Mouse (Mus musculus) brain, embryonic 14.5 days (tissue): ENCODE measurements at regions not wholly inside any gene's neighbourhood (a gene's known extent, or its start where the extent isn't known, plus 50 kb on each side); places are given as distances from the start of the nearest gene placed in this dataset.

ENCODE experiments used
- DNase-seq: peaks from one replicate; pipeline ENCODE4 v3.0.0-alpha.2; 2011; ENCODE audit warnings: low read depth
- CTCF ChIP-seq: fragments of 200-500 bp; IDR thresholded peaks from 2 replicates; pipeline ENCODE4 v1.5.1; 2012; ENCODE audit warnings: inconsistent platforms, mild to moderate bottlenecking, moderate library complexity, borderline replicate concordance; ENCODE audit not compliant: insufficient read depth, insufficient read length; ENCODE audit errors: extremely low read depth
- POLR2A ChIP-seq: fragments of 200-500 bp; IDR thresholded peaks from 2 replicates; pipeline ENCODE4 v1.6.1; 2012; ENCODE audit warnings: mild to moderate bottlenecking, inconsistent platforms, borderline replicate concordance; ENCODE audit not compliant: poor library complexity, insufficient read depth, insufficient read length, severe bottlenecking; ENCODE audit errors: extremely low read depth

DNA sequence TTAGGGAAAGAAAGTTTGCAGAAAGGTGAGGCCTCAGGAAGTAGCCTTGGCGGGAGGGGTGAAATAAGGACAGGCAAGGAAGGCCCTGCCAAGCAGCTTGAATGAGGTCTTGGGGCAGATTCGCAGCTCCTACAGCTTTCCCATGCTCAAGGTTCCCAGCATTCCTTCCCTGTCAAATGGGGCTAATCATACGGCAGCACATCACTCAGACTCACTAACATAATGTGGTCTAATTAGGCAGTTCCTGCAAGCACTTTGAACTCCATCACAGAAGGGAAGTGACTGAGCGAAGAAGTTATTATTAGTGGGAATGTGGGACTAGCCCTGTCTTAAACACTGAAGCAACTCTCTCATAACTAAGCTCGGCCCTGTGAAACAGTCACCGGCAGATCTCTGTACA, 87.1 kb upstream of the Gm10260 start:
- no peak for DNase-seq
- no peak for TF ChIP-seq CTCF
- TF ChIP-seq POLR2A, result no peak

DNA sequence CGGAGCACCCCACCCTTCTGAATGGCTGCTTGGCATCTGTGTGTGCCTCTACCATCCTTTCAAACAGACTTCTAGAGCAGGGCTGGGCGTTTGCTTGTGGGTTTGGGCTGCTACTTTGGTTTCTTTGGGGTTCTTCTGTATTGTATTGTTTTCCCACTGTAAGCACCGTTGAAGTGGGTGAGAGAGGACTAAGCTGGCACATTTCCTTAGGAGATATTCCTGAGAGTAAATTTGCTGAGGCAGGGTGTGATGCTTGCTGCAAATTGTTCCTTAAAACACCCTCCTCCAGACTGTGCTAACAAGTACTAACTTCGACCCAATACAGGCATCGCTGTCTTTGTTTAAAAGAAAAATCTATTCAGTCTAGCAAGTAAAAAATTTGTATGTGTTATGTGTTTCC, 84.7 kb upstream of the Gm10260 start:
- DNase-seq, result no peak
- TF ChIP-seq POLR2A (no peak), CTCF (no peak)

DNA sequence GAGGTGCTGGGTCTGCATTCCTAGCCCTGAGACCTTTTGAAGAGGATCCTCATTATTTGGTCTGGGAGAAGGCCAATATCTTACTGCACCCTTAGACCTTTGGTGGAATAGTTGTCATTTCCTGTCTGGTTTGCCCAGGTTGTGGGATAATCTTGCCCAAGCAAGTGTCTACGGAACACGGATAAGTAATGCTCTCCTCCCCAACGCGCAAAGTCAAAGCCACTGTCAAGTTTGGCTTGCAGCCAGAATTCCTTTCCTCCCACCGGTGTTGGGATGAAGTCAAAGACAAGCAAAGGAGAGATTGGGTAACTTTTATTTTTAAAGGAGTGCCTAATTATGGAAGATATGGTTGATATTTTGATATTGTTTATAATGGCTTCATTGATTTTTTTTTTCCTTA, 82.4 kb upstream of the Gm10260 start:
- DNase-seq, result no peak
- TF ChIP-seq POLR2A (no peak), CTCF (no peak)

DNA sequence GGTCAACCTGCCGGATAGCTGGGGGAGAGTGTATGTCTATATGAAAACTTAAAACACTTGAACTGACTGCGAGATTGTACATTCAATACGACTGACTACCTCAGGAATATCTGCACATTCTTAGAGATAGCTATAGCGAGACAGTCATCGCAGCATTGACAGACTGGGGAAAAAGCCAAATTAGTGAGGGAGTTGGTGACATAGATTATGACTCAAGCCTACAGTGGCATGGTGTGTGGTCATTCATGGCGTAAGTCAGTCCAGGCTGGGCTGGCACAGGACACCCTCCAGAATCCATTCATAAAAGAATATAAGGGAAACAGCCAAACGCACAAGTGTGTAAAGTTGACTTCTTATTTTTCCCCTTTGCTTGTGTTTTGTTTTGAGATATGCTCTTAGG, 81.1 kb upstream of the Gm10260 start:
- TF ChIP-seq CTCF, result no peak
- TF ChIP-seq POLR2A, result no peak
- no peak for DNase-seq

DNA sequence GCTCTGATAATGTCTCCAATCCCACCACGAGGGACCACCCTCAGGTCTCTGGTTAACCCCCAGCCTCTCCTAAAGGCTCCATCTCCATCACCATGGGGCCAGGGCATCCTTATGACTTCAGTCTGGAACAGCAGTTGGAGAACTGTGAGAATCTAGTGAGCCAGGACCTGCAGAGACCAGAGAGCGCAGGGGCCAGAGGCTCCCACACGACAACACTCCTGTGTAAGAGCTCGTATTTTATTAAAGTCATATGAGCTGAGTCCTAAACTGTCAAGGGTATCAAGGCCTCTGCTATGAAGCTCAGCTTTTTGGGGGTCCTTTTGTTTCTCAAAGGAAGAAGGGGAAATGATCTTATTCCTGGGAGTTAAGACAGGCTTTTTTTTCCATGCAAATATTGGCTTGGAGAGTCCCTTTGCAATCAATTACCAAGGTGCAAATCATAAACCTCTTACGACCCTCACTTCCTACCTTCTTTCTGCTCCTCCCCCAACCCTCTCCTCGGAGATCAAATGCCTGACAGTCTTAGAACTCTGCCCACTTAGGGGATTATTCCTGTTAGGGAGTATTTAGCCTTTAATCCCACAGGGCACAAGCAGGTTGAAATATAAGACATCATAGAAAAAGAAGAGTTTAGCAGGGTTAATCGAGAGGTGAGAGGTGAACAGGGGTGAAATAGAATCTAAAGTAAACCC, 79.3 kb upstream of the Gm10260 start:
- peak; percentile 11 for DNase-seq
- no peak for TF ChIP-seq CTCF
- no peak for TF ChIP-seq POLR2A

DNA sequence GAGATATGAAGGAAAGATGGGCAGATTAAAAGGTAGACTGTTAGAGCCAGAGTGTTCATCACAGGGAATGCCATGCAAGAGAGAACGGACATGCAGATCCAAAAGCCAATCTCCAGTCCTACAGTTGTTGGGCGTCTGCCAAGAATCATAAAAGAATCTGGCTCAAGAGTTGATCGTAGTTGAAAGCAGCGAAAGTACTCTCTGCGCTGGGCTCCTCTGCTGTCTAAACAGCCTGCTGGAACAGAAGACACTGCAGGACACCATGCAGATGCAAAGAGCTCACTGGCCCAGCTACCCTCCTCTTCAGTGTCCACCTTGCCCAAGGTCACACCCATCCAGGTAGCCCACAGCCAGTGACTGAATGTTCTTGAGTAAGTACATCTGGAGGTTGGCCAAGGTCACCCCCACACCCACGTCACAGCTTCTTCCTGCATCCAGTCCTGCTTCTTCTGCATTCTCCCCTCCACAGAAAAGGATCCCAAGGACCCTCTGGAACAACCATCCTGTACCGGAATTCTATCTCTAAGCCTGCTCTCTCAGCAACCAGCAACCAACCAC, 77.1 kb upstream of the Gm10260 start:
- DNase-seq, result peak; percentile 56
- no peak for TF ChIP-seq POLR2A
- no peak for TF ChIP-seq CTCF

DNA sequence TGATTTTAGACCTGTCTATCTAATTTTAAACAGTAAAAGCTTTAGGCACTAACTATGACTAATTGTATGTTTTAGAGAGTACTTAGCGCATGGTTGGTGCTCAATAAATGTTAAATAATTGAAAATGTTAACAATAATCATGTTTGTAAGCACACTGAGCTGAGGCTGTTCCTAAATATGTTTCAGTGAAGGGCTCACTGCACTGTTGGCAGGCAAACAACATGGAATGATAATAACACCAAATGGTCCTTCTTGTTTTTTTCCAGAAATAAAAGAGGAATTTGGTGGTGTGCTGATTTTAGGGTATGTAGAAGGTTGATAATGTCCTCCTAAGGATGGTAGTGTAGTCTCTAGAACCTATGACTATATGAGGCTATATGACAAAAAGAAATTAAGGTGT, 72.0 kb upstream of the Gm10260 start:
- DNase-seq, result peak; percentile 13
- TF ChIP-seq CTCF (no peak), POLR2A (no peak)

DNA sequence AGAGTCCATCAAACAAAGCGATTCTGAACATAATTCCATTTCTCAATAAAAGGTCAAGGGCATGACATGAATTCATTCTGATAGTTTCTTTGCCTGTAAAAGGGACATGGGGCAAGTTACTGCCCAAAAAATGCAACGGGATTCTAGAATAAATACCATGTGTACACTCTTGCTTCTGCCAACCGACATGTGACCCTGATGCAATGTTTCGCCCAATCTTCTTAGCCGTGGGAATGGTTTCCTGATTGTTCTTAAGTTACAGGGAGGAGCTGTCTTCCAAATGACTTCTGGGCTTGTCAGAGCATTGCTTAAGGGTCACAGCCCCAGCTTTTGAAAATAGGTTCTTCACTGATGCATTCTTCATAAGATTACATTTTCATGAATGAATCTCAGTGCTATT, 71.4 kb upstream of the Gm10260 start:
- DNase-seq, result no peak
- TF ChIP-seq POLR2A, result no peak
- no peak for TF ChIP-seq CTCF

DNA sequence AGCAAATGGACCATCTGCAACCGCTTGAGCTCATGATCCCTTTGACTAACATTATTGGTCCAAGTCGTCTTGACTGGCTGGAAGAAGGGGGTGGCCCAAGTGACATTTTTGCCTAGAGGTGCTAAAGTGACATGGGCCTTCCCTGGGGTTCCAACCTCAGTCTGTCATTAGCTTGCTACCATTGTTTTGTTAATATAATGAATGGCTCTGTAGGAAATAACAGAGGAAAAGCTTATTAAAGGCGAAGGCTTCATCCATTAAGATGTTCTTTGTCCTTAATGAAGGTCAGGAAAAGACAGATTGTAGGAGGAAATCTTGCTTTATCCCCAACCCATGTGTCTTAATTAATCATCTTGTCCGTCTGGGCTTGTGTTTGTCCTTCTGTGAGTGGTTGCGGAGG, 69.1 kb upstream of the Gm10260 start:
- TF ChIP-seq CTCF (no peak), POLR2A (no peak)
- DNase-seq, result no peak

DNA sequence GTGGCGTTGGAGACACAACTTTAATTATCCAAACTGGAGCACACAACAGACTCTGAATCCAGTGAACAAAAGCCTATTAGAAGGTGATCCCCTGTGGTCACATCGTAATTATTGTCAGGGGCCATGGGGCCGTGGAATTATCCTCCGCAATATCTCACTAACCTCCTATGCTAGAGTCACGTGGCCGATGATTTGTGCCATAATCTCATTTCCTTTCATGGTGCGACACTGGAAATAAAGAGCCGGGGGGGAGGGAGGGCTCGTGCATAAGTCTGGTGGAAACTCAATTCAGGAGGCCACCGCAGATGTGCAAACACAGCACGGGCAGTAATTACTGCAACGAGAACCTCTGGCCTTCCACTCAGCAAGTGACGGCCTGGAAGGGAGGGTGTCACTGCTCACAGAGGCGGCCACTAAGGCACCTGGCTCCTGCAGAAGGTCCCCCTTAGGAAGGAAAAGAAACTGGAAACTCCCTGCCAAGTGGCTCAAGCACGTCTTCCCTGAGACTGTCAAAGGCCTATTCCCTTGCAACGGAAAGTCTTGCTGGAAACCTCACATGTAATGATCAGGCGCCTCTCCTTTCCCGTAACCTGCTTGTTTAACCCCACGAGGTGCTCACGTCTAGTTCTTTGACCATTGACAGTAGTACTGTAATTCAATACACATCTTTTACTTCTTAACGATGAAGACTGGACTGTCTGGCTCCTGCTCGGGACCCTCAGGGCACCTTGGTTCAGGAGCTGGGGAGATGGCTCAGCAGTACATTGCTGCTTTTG, 65.6 kb upstream of the Gm10260 start:
- TF ChIP-seq CTCF (no peak), POLR2A (no peak)
- DNase-seq, result peak; percentile 85

DNA sequence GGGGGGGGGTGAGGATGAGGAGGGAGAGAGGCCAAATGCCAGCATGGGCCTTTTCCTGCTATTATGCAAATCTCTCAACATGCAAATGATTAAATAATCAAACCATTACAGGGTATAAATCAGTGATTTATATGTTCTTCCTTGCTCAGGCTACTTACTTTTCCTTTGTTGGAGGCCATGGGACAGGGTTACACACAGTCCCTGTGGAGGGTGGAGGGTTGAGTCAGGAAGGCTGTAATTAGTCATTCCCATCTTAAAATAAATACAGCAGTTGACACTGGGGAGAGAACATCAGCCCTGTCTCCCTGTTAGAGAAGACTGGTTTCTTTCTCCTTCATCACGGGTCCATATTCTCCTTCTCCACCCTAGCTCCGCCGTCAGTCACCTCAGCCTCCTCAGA, 64.9 kb upstream of the Gm10260 start:
- TF ChIP-seq POLR2A (no peak), CTCF (no peak)
- no peak for DNase-seq
